Mouse (Mus musculus): ENCODE data around the gene Spred2. TPM values are rescaled to one million over a fixed set of nuclear protein-coding genes. Genes with fewer than 3 reads are reported as not detected.

Spred2 gene
- polyA plus RNA-seq, 1 experiment from 2014 or later = 6.9 TPM

- no peak for ATAC-seq (ENCODE audit: low FRiP score, low read depth)
- H3K36me3 ChIP-seq = no peaks in the 10 kb centered on the region
- WGBS = 86% methylated on average over 12 of the region's 12 CpGs
- H3K9ac ChIP-seq = no peak overlapping the region
- H3K4me1 ChIP-seq (replicated peaks) = peaks cover 24% of the 10 kb centered on the region
- H3K9me3 ChIP-seq = no peaks in the 10 kb centered on the region
- H3K27ac ChIP-seq (replicated peaks) = no peak overlapping the region
- H3K4me2 ChIP-seq = no peak overlapping the region
- H3K4me3 ChIP-seq = no peak overlapping the region
- H3K27me3 ChIP-seq = no peaks in the 10 kb centered on the region
Observed at GRCm38 (mm10) chr11:19961766-19962365, 37.7 kb downstream of the Spred2 start.

GRCm38 (mm10) chr11:19962796-19963195 is 38.6 kb downstream of the Spred2 start:
- no peaks in the 10 kb centered on the region for H3K27me3 ChIP-seq
- H3K4me2 ChIP-seq = no peak overlapping the region
- H3K9ac ChIP-seq = no peak overlapping the region
- WGBS = 27% methylated on average over 5 of the region's 5 CpGs
- no peaks in the 10 kb centered on the region for H3K9me3 ChIP-seq
- H3K36me3 ChIP-seq = no peaks in the 10 kb centered on the region
- H3K4me1 ChIP-seq (replicated peaks) = peaks cover 24% of the 10 kb centered on the region
- H3K27ac ChIP-seq (replicated peaks) = no peak overlapping the region
- ATAC-seq (ENCODE audit: low FRiP score, low read depth) = peak; percentile 51
- no peak overlapping the region for H3K4me3 ChIP-seq

GRCm38 (mm10) chr11:19963717-19964141 is 39.6 kb downstream of the Spred2 start:
- 74% methylated on average over 12 of the region's 12 CpGs for WGBS
- H3K27ac ChIP-seq (replicated peaks) = no peak overlapping the region

GRCm38 (mm10) chr11:19964333-19964732 is 40.2 kb downstream of the Spred2 start:
- ATAC-seq (ENCODE audit: low FRiP score, low read depth) = no peak
- H3K27ac ChIP-seq (replicated peaks) = 0 out of 2 replicates have a peak overlapping the region, but pooled peaks have one; percentile 26
- H3K27me3 ChIP-seq = no peaks in the 10 kb centered on the region
- H3K4me3 ChIP-seq = no peak overlapping the region
- H3K4me1 ChIP-seq (replicated peaks) = peaks cover 24% of the 10 kb centered on the region
- no peak overlapping the region for H3K4me2 ChIP-seq
- no peaks in the 10 kb centered on the region for H3K9me3 ChIP-seq
- WGBS = 78% methylated on average over 5 of the region's 5 CpGs
- no peaks in the 10 kb centered on the region for H3K36me3 ChIP-seq
- H3K9ac ChIP-seq = no peak overlapping the region

More at GRCm38 (mm10) chr11:19963717-19964141, 39.6 kb downstream of the Spred2 start:
- H3K9me3 ChIP-seq = no peaks in the 10 kb centered on the region
- H3K4me3 ChIP-seq = no peak overlapping the region
- H3K36me3 ChIP-seq = no peaks in the 10 kb centered on the region
- H3K27me3 ChIP-seq = no peaks in the 10 kb centered on the region
- no peak for ATAC-seq (ENCODE audit: low FRiP score, low read depth)
- no peak overlapping the region for H3K4me2 ChIP-seq
- H3K4me1 ChIP-seq (replicated peaks) = peaks cover 24% of the 10 kb centered on the region
- no peak overlapping the region for H3K9ac ChIP-seq

DNA sequence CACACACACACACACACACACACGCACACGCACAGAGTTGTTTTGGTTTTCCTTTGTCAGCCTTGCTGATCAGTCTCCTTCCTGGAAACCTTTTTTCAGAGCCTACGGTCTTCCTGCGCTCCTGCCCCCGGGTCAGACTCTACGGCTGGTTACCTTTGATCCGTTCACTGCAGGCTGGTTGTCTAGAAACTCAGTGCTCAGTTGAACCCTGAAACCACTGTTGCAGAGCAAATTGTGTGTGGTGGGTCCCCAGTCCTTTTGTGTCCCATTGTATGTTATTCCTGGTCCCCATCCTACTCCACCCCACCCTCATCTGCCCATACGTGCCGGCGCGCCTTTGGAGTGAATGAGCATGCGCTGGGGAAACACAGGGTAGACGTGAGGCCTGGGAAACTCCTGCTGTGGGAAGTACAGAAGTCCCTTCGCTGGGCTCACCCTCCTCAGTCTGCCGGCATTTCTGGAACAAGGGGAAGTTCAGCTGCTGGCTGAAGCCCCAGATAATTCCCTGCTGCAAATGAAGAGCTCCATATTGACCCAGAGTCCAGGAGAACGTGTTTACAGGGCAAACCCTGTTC is 40.9 kb downstream of the Spred2 start:
- 50% methylated on average over 16 of the region's 16 CpGs for WGBS

DNA sequence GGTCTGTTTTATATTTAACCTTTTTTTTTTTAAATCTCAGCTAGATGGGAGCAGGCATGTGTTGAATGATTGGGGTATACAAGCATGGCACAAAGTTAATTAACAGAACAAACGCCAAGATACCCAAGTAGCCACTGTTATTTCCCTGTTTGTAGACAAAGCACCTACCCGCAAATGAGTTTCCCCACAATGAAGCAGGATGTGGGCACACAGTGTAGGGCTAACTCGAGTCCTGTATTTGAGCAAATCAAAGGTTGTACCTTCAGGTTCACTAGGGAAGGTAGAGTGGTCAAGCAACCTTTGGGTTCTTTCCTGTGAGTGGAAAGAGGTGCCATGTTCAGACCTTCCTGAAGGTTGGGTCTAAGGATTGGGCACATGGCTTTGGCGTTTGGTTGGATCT is 41.5 kb downstream of the Spred2 start:
- no peak overlapping the region for H3K4me2 ChIP-seq
- 87% methylated on average over 4 of the region's 4 CpGs for WGBS
- no peaks in the 10 kb centered on the region for H3K36me3 ChIP-seq
- no peak for ATAC-seq (ENCODE audit: low FRiP score, low read depth)
- H3K9me3 ChIP-seq = no peaks in the 10 kb centered on the region
- H3K27ac ChIP-seq (replicated peaks) = no peak overlapping the region
- H3K4me1 ChIP-seq (replicated peaks) = peaks cover 24% of the 10 kb centered on the region
- H3K4me3 ChIP-seq = no peak overlapping the region
- no peak overlapping the region for H3K9ac ChIP-seq
- no peaks in the 10 kb centered on the region for H3K27me3 ChIP-seq

More for the DNA sequence above, 40.9 kb downstream of the Spred2 start:
- H3K4me1 ChIP-seq (replicated peaks) = peaks cover 24% of the 10 kb centered on the region
- ATAC-seq (ENCODE audit: low FRiP score, low read depth) = no peak
- H3K36me3 ChIP-seq = no peaks in the 10 kb centered on the region
- H3K9me3 ChIP-seq = no peaks in the 10 kb centered on the region
- H3K4me3 ChIP-seq = no peak overlapping the region
- no peak overlapping the region for H3K9ac ChIP-seq
- H3K4me2 ChIP-seq = no peak overlapping the region
- H3K27me3 ChIP-seq = no peaks in the 10 kb centered on the region
- H3K27ac ChIP-seq (replicated peaks) = no peak overlapping the region

DNA sequence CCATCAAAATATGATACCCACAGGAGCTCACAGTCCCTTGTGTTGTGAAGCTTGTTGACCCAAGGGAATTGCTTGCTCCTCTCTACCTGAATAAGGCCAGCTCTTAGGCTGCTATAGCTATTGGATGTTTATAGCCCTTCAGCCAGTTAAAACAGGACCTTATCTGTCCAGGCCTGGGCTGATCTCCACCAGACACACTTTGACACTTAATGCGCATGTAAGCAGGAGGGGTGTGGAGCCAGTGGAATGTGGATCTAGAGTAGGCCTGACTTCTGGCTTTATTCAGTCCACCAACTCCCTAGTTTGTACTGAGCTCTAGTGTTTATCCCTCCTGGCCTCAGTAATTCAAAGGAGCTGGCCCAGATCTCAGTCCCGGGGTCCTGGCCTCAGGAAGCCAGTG is 42.1 kb downstream of the Spred2 start:
- no peak overlapping the region for H3K4me2 ChIP-seq
- ATAC-seq (ENCODE audit: low FRiP score, low read depth) = no peak
- no peaks in the 10 kb centered on the region for H3K27me3 ChIP-seq
- H3K9ac ChIP-seq = no peak overlapping the region
- H3K9me3 ChIP-seq = no peaks in the 10 kb centered on the region
- 90% methylated on average over 2 of the region's 2 CpGs for WGBS
- H3K27ac ChIP-seq (replicated peaks) = no peak overlapping the region
- H3K4me3 ChIP-seq = no peak overlapping the region
- peaks cover 24% of the 10 kb centered on the region for H3K4me1 ChIP-seq (replicated peaks)
- no peaks in the 10 kb centered on the region for H3K36me3 ChIP-seq

- Histone ChIP-seq H3K4me2 (no peak overlapping the region), H3K36me3 (no peaks in the 10 kb centered on the region), H3K9ac (no peak overlapping the region), H3K4me1 (replicated peaks) (peaks cover 22% of the 10 kb centered on the region), H3K4me3 (no peak overlapping the region), H3K27ac (replicated peaks) (no peak overlapping the region), H3K9me3 (no peaks in the 10 kb centered on the region), H3K27me3 (no peaks in the 10 kb centered on the region)
- no peak for ATAC-seq (ENCODE audit: low FRiP score, low read depth)
- WGBS = 72% methylated on average over 5 of the region's 5 CpGs
Observed at GRCm38 (mm10) chr11:19969584-19969983, 45.4 kb downstream of the Spred2 start.

DNA sequence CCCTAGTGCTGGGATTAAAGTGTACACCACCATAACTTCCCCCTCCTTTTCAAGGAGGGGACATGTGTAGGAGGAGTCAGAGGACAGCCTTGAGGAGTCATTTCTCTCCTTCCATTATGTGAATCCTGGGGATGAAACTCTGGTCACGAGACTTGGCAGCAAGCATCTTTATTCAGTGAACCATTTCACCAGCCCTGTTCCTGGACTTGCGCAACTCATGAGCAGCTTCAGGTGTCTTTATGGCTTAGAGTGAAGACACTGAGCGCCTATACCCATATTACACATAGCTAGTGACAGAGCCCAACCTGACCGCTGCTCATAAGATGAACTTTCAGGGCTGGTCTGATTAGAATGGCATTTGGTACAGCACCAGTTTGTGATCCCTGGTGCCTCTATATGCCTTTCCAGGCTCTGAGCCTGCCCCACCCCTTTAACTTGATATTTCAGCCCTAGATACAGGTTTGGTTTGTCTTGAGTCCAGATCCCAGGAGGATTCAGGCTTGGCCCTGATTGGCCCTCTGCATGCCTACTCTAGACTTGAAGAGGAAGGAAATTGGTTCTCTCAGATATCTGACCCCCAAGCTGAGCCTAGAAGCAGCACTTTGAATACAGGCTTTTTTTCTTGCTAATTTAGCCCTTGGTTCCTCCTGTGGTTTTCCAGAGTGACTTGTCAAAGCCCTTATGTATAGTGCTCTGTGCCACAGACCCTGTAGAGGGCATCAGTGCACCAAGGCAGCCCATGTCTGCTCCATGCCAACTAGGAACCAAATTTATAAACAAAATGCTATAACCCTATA is 48.0 kb downstream of the Spred2 start:
- 0 out of 2 replicates have a peak, but pooled peaks have one; percentile 42 for ATAC-seq (ENCODE audit: low FRiP score, low read depth)
- WGBS = 91% methylated on average over 4 of the region's 4 CpGs

DNA sequence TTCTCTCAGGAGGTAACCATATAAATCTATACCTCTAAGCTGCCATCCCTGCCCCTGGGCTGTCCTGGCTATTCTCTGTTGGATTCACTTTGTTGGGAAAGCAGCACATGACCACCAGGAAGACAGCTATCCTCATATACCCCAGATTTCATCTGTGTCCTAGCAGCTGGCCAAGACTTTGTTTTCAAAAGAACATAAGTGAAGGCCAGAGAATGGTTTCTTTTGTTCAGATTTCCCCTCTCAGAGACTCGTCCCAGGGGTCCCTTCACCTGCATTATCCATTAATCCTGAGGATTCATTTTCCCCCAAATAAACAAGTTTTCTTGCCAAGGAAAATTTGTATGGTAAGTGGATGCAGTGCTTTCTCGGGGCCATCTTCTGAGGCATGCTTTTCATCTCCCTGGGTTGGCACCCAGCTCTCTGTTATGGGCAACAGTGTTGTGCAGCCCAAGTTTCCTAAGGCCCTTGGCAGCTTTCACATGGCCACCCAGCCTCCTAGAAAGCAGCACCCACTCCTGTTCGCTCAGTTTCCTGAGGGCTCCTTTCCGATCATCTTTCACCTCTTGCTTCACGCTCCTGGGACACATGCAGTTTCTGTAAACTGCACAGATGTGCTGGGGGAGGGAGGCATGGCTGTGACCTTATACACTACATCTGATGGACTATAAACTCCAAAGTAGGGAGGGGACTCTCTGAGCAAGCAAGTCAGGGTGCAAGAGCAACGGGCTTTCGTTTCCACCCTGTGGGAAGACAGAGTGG is 49.0 kb downstream of the Spred2 start:
- no peak overlapping the region for H3K4me2 ChIP-seq
- no peaks in the 10 kb centered on the region for H3K9me3 ChIP-seq
- H3K4me1 ChIP-seq (replicated peaks) = peaks cover 15% of the 10 kb centered on the region; the same call in 1 of the 2 replicates
- H3K27me3 ChIP-seq = no peaks in the 10 kb centered on the region
- no peak overlapping the region for H3K4me3 ChIP-seq
- no peak overlapping the region for H3K27ac ChIP-seq (replicated peaks)
- no peaks in the 10 kb centered on the region for H3K36me3 ChIP-seq
- WGBS = 71% methylated on average over 7 of the region's 7 CpGs
- ATAC-seq (ENCODE audit: low FRiP score, low read depth) = no peak
- no peak overlapping the region for H3K9ac ChIP-seq

More for the DNA sequence above, 48.0 kb downstream of the Spred2 start:
- Histone ChIP-seq H3K36me3 (no peaks in the 10 kb centered on the region), H3K9ac (no peak overlapping the region), H3K4me3 (no peak overlapping the region), H3K27me3 (no peaks in the 10 kb centered on the region), H3K4me2 (no peak overlapping the region), H3K4me1 (replicated peaks) (peaks cover 15% of the 10 kb centered on the region; the same call in 1 of the 2 replicates), H3K27ac (replicated peaks) (no peak overlapping the region), H3K9me3 (no peaks in the 10 kb centered on the region)

DNA sequence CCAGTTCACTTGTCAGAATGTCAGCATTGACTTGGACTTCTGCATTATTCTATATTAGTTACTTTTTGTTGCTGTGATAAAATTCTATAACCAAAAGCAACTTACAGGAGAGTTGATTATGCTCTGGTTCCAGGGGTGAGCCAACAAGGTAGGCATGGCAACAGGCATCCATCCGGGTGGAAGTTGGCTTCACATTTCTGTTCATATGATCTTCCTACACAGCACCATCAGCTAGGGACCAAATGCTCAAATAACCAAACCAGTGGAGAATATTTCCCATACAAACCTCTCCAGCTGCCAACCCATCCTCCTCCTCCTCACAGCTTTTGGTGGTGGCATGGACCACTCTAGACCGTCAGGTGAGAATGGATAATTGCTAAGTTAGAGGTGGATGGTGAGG is 51.9 kb downstream of the Spred2 start:
- no peaks in the 10 kb centered on the region for H3K36me3 ChIP-seq
- H3K4me1 ChIP-seq (replicated peaks) = peaks cover 26% of the 10 kb centered on the region
- WGBS = 92% methylated on average over 2 of the region's 2 CpGs
- H3K9me3 ChIP-seq = no peaks in the 10 kb centered on the region
- no peak overlapping the region for H3K9ac ChIP-seq
- H3K4me2 ChIP-seq = no peak overlapping the region
- no peaks in the 10 kb centered on the region for H3K27me3 ChIP-seq
- ATAC-seq (ENCODE audit: low FRiP score, low read depth) = no peak
- no peak overlapping the region for H3K27ac ChIP-seq (replicated peaks)
- H3K4me3 ChIP-seq = no peak overlapping the region

Data from hindbrain, embryonic 15.5 days (tissue).